Mouse (Mus musculus) C2C12 (cell line): ENCODE results near the gene Chpf.

Experiments
- CTCF ChIP-seq: IDR thresholded peaks from one replicate; pipeline ENCODE4 v1.5.1; 2011; ENCODE audit not compliant: control insufficient read depth, insufficient read depth, insufficient read length
- MAX ChIP-seq: IDR thresholded peaks from one replicate; pipeline ENCODE4 v1.6.1; 2011; ENCODE audit warnings: mild to moderate bottlenecking, control low read depth

- TF ChIP-seq CTCF (no peak), MAX (no peak)
These were observed 929 bp upstream of the Chpf start for GRCm38 (mm10) chr1:75480036-75480435.
